Mouse (Mus musculus): ENCODE results near the gene Rps2. TPM values are rescaled to one million over a fixed set of nuclear protein-coding genes. Genes with fewer than 3 reads are reported as not detected.

Rps2 gene
- polyA plus RNA-seq (2014; fragmentation: Illumina TruSeq; extraction: RNeasy Lipid Tissue Mini Kit (QIAGEN cat#74804); ENCODE audit: low read depth, low replicate concordance) = 513 TPM

DNA sequence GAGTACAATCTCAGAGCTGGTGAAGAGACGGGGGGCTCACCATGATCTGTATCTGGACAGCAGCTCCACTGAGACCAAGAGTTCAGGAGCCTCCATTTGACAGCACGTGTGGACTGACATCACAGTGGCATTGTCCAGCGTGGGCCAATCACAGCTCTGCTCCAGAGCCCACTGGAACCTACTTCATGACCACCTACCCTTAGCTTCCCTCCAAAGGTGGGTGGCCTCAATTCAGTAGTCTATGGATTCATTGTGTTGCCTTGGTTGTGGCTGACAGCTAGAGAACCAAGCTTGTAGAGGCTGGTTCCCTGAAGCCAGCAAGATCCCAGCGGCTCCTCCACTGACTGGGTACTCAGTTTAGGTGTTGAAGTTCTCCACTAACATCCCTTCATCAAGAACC is at the start of gene Rps2, which contains the start of gene Rnf151:
TSS of gene Rps2 (plus strand) at position 174 of the 400 bp plus-strand sequence.
TSS of gene Rnf151 (minus strand) at position 121 of the 400 bp plus-strand sequence.

DNA sequence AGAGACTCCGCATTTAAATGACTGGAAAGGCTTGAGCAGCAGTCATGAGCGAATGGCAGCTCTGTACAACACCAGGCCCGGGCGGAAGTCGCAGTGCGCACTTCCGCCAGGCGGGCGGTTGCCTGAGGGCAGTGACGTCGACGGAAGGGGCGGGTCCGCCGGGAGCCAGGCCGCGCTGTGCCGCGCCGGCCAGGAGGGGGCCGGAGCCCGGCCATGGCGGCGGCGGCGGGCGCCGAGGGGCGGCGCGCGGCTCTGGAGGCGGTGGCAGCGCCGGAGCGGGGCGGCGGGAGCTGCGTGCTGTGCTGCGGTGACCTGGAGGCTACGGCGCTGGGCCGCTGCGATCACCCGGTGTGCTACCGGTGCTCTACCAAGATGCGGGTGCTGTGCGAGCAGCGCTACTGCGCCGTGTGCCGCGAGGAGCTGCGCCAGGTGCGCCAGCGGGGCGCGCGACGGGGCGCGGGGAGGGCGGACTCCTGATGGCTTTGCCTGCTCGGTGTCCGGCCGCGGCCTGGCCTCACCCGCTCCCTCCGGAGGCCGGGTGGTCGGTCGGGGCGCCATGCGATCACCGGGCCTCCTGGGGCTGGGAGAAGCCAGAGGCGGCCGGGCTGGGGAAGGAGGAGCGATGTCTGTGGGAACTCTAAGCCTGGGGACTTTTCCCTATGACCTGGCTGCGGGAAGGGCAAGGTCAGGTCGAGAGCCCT is 48.2 kb upstream of the Rps2 start, which contains the start of gene Zfp598:
TSS of gene Zfp598 (plus strand) at position 143 of the 701 bp plus-strand sequence.

DNA sequence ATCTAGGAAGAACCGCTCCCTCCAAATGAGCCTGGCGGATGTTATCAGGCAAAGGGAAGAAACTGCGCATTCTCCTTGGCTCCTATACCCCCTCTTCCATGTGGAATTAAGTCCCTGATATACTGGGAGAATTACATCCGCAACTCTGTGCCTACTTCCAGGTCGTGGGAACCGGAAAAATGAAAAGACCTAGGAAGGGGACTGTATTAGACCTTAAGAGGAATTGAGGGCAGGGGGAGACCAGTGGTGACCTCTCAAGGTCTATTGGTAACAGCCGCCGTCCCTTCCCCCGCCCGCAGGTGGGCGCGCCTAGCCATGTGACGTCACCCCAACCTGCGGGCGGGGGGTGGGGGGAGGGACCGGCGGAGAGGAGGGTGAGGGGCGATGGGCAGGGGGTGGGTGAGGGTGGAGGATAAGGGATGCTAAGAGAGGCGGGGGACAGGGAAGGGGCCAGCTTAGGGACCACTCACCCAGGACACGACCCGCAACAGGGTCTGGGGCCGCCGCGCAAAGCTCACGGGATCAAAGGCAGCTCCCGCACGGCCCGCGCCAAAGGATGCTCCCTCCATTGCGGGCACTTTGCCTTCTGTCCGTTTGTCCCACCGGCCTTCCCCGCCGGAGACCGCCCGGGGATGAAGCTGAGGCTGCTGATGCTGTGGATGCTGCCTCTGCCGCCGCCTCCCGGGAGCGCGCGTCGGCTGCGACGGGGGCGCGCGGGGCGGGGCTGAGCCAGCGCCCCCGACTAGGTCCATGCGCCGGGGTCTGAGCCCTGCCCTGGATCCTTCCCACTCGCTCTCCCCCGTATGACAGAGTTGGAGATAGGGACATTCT is 28.4 kb upstream of the Rps2 start, which contains the start of gene Syngr3:
TSS of gene Syngr3 (minus strand) at position 705 of the 831 bp plus-strand sequence.

DNA sequence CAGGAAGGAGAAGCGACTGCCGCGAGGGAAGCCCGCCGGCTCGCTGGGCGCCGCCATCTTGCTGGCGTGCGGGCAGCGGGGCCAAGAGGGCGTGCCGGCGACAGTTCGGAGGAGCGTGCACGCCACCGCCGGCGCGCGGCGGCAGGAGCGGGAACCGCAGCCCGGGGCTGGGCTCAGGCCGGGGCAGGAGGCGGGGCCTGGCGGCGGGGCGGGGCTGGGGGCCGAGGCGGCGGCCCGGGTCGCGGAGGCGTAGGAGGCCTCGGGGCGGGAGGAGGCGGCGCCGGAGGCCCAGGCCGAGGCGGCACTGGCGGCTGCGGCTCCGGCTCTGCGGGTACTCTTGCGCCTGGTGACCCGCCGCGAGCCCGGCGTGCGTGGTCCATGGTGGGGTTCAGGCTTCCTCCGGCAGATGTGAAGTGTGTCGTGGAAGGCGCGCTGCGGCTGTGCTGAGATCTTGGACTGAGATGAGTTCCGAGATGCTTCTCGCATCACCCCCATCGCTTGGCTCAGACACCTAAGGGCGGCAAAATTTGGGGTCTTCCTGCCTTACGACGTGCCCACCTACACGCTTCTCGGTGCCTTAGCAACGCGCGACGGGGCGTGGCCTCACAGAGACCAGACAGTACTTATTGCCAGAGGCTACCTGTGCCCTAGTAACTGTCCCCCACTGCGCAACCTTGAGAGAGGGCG is 21.8 kb upstream of the Rps2 start, which contains the start of the genes Gfer and Noxo1:
TSS of gene Gfer (minus strand) at position 146 of the 687 bp plus-strand sequence.
TSS of gene Noxo1 (plus strand) at position 224 of the 687 bp plus-strand sequence.

DNA sequence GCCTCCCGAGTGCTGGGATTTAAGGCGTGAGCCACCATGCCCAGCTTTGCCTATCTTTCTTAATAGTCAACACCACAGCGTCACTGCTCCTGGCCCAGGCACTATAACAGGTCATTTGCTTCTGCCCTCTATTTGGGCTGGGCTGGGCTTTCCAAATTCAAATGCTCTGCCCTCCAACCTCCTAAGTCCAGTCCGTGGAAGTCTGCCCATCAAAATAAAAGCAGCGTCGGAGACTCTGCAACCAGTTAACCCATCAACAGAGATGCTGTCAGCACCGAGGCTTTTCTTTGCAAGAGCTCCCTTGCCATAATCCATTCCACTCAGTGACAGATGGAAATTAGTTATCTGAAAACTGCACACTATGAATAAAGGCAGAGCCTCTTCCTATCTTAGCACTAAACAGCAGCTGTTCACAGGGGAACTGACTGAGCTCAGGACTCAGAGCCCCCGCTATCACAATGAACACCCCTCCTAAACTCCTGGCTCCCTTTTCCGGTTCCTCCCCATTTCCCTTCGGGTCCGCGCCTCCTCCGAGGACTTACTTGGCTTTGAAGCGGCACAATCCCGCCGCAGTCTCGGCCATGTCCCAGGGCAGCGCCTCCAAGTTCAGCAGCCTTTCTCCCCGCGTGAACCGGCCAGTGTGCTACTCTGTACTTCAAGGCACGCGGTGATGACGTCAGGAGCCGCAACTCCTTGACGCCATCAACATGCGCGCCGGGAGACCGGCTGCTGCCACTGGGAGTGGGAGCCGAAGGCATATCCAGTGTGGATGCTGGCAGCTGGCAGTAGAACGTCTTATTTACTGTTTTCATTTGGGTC is 10.7 kb upstream of the Rps2 start, which contains the start of gene Tbl3:
TSS of gene Tbl3 (minus strand) at position 679 of the 819 bp plus-strand sequence.

DNA sequence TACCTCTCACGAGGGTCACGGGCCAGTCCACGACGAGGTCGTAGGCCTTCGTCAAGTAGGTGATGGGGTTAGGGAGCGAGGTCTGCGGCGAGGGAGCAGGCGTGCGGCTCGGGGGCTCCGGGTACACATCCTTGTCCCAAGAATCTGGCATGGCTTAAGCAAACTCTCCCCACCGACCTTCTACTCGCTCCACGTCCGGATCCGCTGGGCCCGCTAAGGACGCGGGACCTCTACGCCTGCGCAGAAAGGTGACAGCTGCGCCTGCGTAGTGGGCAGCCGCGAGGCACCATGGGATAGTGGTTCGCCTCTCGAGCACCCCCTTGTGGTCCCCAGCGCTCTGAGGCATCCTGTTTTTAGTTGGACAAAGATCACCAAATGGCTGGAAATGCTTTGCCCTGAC is 6.3 kb downstream of the Rps2 start, which contains the start of gene Ndufb10:
TSS of gene Ndufb10 (minus strand) at position 295 of the 400 bp plus-strand sequence.

DNA sequence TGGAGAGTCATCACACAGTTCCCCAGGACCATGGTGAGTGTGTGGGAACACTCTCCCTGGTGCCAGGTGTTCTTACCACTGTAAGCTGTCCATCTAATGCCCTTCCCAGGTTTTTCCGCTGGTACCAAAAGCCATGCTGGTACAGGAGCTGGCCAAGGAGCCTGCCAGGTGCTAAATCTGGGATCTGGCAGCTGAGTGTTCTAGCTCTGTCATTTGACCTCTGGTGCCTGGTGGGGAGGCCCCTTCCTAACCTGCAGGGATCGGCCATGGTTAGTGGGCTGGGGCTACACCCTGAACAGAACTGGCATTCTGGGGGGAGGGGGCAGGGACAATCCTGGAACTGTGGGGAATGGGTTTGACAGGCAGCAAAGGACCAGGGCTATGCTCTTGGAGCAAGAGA is 9.7 kb downstream of the Rps2 start, which contains the start of gene Rpl3l:
TSS of gene Rpl3l (plus strand) at position 203 of the 400 bp plus-strand sequence.

DNA sequence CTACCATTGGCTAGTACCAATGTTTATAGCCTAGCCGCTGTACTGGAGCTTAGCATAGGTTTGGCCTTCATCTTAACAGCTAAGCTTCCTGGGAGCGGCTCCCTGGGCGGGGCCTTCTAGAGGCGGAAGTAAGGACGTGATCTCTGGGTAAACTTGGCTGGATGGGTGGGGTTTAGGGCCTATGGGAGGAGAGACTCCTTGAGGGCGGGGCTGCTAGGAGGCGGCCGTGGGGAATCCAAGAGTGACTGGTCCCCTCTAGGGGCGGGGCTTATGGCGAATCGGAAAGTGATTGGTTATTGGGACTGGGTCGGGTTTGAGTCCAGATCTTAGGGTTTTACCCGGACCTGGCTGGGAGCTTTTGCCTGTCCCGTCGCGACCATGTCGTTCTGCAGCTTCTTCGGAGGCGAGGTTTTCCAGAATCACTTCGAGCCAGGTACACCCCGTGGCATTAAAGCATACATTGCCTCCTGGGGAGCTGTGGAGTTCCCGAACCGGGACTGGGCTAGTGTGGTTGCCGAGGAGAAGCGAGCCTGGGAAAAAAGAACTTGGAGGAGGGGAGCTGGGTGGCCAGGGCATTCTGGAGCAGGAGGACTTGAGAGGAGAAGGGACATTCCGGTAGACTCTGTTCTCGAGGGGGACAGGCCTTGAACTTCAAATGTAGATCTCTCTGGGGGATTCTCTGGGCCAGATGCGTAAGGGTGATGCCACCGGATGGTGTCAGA is 18.6 kb downstream of the Rps2 start, which contains the start of gene Msrb1:
TSS of gene Msrb1 (plus strand) at position 313 of the 722 bp plus-strand sequence.

DNA sequence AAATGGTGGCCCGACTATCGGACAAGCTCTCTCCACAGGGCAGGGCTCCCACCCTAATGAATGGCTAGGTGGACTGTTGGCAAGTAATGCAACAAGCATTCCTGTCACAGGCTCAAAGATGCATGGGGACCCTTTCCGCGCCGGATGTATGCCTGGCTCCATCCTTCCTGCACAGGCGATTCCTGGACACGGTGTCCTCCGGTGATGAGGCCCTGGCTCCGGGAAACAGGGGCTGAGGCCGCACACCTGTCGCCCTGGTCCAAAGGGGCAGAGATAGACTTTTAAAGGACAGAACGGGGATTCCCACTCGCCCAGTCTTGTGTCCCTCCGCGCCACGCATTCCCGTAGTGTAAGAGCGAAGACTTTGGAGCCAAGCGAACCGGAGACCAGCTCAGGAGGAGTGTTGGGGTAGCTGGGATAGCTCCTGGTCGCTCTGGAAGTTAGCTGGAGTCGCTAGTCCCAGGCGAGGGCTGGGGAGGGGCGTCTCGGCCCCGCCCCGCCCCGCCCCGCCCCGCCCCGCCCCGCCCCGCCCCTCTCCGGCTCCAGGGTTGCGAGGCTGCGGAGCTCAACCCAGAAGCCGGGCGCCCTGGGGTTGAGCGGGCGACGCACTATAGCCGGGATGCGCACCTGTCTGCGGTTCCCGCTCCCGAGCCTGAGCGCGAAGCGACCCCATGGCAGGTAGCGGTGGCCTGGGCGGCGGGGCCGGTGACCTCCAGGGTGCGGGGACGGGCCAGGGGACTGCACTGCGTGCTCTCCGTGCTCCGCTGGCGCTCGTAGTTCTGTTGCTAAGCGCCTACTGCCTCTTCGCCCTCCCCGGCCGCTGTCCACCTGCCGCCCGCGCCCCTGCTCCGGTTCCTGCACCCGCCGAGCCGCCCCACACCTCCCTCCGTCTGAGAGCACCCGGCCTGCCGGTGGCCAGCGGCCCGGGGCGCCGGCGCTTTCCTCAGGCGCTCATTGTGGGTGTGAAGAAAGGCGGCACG is 34.8 kb downstream of the Rps2 start, which contains the start of gene Hs3st6:
TSS of gene Hs3st6 (plus strand) at position 574 of the 980 bp plus-strand sequence.

Other genes starting within 250 kb of the Rps2 start
- 1.5 TPM for gene E4f1, start 247.8 kb upstream of the Rps2 start, polyA plus RNA-seq (2014; fragmentation: Illumina TruSeq; extraction: RNeasy Lipid Tissue Mini Kit (QIAGEN cat#74804); ENCODE audit: low read depth, low replicate concordance)
- gene Pgp, start 247.7 kb upstream of the Rps2 start, polyA plus RNA-seq (2014; fragmentation: Illumina TruSeq; extraction: RNeasy Lipid Tissue Mini Kit (QIAGEN cat#74804); ENCODE audit: low read depth, low replicate concordance) = 35.8 TPM
- gene Bricd5, start 244.2 kb upstream of the Rps2 start, polyA plus RNA-seq (2014; fragmentation: Illumina TruSeq; extraction: RNeasy Lipid Tissue Mini Kit (QIAGEN cat#74804); ENCODE audit: low read depth, low replicate concordance) = not detected
- 3.3 TPM for gene Mlst8, start 239.0 kb upstream of the Rps2 start, polyA plus RNA-seq (2014; fragmentation: Illumina TruSeq; extraction: RNeasy Lipid Tissue Mini Kit (QIAGEN cat#74804); ENCODE audit: low read depth, low replicate concordance)
- gene Caskin1, start 229.5 kb upstream of the Rps2 start, polyA plus RNA-seq (2014; fragmentation: Illumina TruSeq; extraction: RNeasy Lipid Tissue Mini Kit (QIAGEN cat#74804); ENCODE audit: low read depth, low replicate concordance) = 0.09 TPM
- gene Traf7, start 190.2 kb upstream of the Rps2 start, polyA plus RNA-seq (2014; fragmentation: Illumina TruSeq; extraction: RNeasy Lipid Tissue Mini Kit (QIAGEN cat#74804); ENCODE audit: low read depth, low replicate concordance) = 12.6 TPM
- 0.35 TPM for gene Rab26, start 183.9 kb upstream of the Rps2 start, polyA plus RNA-seq (2014; fragmentation: Illumina TruSeq; extraction: RNeasy Lipid Tissue Mini Kit (QIAGEN cat#74804); ENCODE audit: low read depth, low replicate concordance)
- 12.2 TPM for gene Pkd1, start 168.3 kb upstream of the Rps2 start, polyA plus RNA-seq (2014; fragmentation: Illumina TruSeq; extraction: RNeasy Lipid Tissue Mini Kit (QIAGEN cat#74804); ENCODE audit: low read depth, low replicate concordance)
- gene Tsc2, start 85.5 kb upstream of the Rps2 start, polyA plus RNA-seq (2014; fragmentation: Illumina TruSeq; extraction: RNeasy Lipid Tissue Mini Kit (QIAGEN cat#74804); ENCODE audit: low read depth, low replicate concordance) = 12.6 TPM
- 0.35 TPM for gene Nthl1, start 85.4 kb upstream of the Rps2 start, polyA plus RNA-seq (2014; fragmentation: Illumina TruSeq; extraction: RNeasy Lipid Tissue Mini Kit (QIAGEN cat#74804); ENCODE audit: low read depth, low replicate concordance)
- 6.4 TPM for gene Slc9a3r2, start 67.8 kb upstream of the Rps2 start, polyA plus RNA-seq (2014; fragmentation: Illumina TruSeq; extraction: RNeasy Lipid Tissue Mini Kit (QIAGEN cat#74804); ENCODE audit: low read depth, low replicate concordance)
- not detected for gene Npw, start 59.7 kb upstream of the Rps2 start, polyA plus RNA-seq (2014; fragmentation: Illumina TruSeq; extraction: RNeasy Lipid Tissue Mini Kit (QIAGEN cat#74804); ENCODE audit: low read depth, low replicate concordance)
- 3.1 TPM for gene Zfp598, start 48.4 kb upstream of the Rps2 start, polyA plus RNA-seq (2014; fragmentation: Illumina TruSeq; extraction: RNeasy Lipid Tissue Mini Kit (QIAGEN cat#74804); ENCODE audit: low read depth, low replicate concordance)
- gene Syngr3, start 28.2 kb upstream of the Rps2 start, polyA plus RNA-seq (2014; fragmentation: Illumina TruSeq; extraction: RNeasy Lipid Tissue Mini Kit (QIAGEN cat#74804); ENCODE audit: low read depth, low replicate concordance) = 1.1 TPM
- gene Gfer, start 22.0 kb upstream of the Rps2 start, polyA plus RNA-seq (2014; fragmentation: Illumina TruSeq; extraction: RNeasy Lipid Tissue Mini Kit (QIAGEN cat#74804); ENCODE audit: low read depth, low replicate concordance) = 13.7 TPM
- 14.0 TPM for gene Noxo1, start 21.9 kb upstream of the Rps2 start, polyA plus RNA-seq (2014; fragmentation: Illumina TruSeq; extraction: RNeasy Lipid Tissue Mini Kit (QIAGEN cat#74804); ENCODE audit: low read depth, low replicate concordance)
- gene Tbl3, start 10.5 kb upstream of the Rps2 start, polyA plus RNA-seq (2014; fragmentation: Illumina TruSeq; extraction: RNeasy Lipid Tissue Mini Kit (QIAGEN cat#74804); ENCODE audit: low read depth, low replicate concordance) = not detected
- not detected for gene Rnf151, start 53 bp upstream of the Rps2 start, polyA plus RNA-seq (2014; fragmentation: Illumina TruSeq; extraction: RNeasy Lipid Tissue Mini Kit (QIAGEN cat#74804); ENCODE audit: low read depth, low replicate concordance)
- 96.4 TPM for gene Ndufb10, start 6.4 kb downstream of the Rps2 start, polyA plus RNA-seq (2014; fragmentation: Illumina TruSeq; extraction: RNeasy Lipid Tissue Mini Kit (QIAGEN cat#74804); ENCODE audit: low read depth, low replicate concordance)
- not detected for gene Rpl3l, start 9.7 kb downstream of the Rps2 start, polyA plus RNA-seq (2014; fragmentation: Illumina TruSeq; extraction: RNeasy Lipid Tissue Mini Kit (QIAGEN cat#74804); ENCODE audit: low read depth, low replicate concordance)
- gene Msrb1, start 18.5 kb downstream of the Rps2 start, polyA plus RNA-seq (2014; fragmentation: Illumina TruSeq; extraction: RNeasy Lipid Tissue Mini Kit (QIAGEN cat#74804); ENCODE audit: low read depth, low replicate concordance) = 5.8 TPM
- gene Hs3st6, start 34.9 kb downstream of the Rps2 start, polyA plus RNA-seq (2014; fragmentation: Illumina TruSeq; extraction: RNeasy Lipid Tissue Mini Kit (QIAGEN cat#74804); ENCODE audit: low read depth, low replicate concordance) = not detected
- 0.95 TPM for gene Meiob, start 86.2 kb downstream of the Rps2 start, polyA plus RNA-seq (2014; fragmentation: Illumina TruSeq; extraction: RNeasy Lipid Tissue Mini Kit (QIAGEN cat#74804); ENCODE audit: low read depth, low replicate concordance)
- gene Hagh, start 122.0 kb downstream of the Rps2 start, polyA plus RNA-seq (2014; fragmentation: Illumina TruSeq; extraction: RNeasy Lipid Tissue Mini Kit (QIAGEN cat#74804); ENCODE audit: low read depth, low replicate concordance) = 10.6 TPM
- 194 TPM for gene Fahd1, start 132.2 kb downstream of the Rps2 start, polyA plus RNA-seq (2014; fragmentation: Illumina TruSeq; extraction: RNeasy Lipid Tissue Mini Kit (QIAGEN cat#74804); ENCODE audit: low read depth, low replicate concordance)
- not detected for gene Igfals, start 147.9 kb downstream of the Rps2 start, polyA plus RNA-seq (2014; fragmentation: Illumina TruSeq; extraction: RNeasy Lipid Tissue Mini Kit (QIAGEN cat#74804); ENCODE audit: low read depth, low replicate concordance)
- 2.7 TPM for gene Nubp2, start 168.2 kb downstream of the Rps2 start, polyA plus RNA-seq (2014; fragmentation: Illumina TruSeq; extraction: RNeasy Lipid Tissue Mini Kit (QIAGEN cat#74804); ENCODE audit: low read depth, low replicate concordance)
- gene Spsb3, start 168.5 kb downstream of the Rps2 start, polyA plus RNA-seq (2014; fragmentation: Illumina TruSeq; extraction: RNeasy Lipid Tissue Mini Kit (QIAGEN cat#74804); ENCODE audit: low read depth, low replicate concordance) = not detected
- gene Eme2, start 177.0 kb downstream of the Rps2 start, polyA plus RNA-seq (2014; fragmentation: Illumina TruSeq; extraction: RNeasy Lipid Tissue Mini Kit (QIAGEN cat#74804); ENCODE audit: low read depth, low replicate concordance) = 2.0 TPM
- gene Mrps34, start 177.0 kb downstream of the Rps2 start, polyA plus RNA-seq (2014; fragmentation: Illumina TruSeq; extraction: RNeasy Lipid Tissue Mini Kit (QIAGEN cat#74804); ENCODE audit: low read depth, low replicate concordance) = 1.8 TPM
- 1.0 TPM for gene Nme3, start 178.4 kb downstream of the Rps2 start, polyA plus RNA-seq (2014; fragmentation: Illumina TruSeq; extraction: RNeasy Lipid Tissue Mini Kit (QIAGEN cat#74804); ENCODE audit: low read depth, low replicate concordance)
- 7.2 TPM for gene Mapk8ip3, start 218.9 kb downstream of the Rps2 start, polyA plus RNA-seq (2014; fragmentation: Illumina TruSeq; extraction: RNeasy Lipid Tissue Mini Kit (QIAGEN cat#74804); ENCODE audit: low read depth, low replicate concordance)
- 62.0 TPM for gene Jpt2, start 242.6 kb downstream of the Rps2 start, polyA plus RNA-seq (2014; fragmentation: Illumina TruSeq; extraction: RNeasy Lipid Tissue Mini Kit (QIAGEN cat#74804); ENCODE audit: low read depth, low replicate concordance)

Data from sigmoid colon, adult 10 weeks (tissue).